Mouse (Mus musculus) heart, embryonic 15.5 days (tissue): Measurements from ENCODE around the gene Pwwp2b. TPM values are rescaled to one million over a fixed set of nuclear protein-coding genes. Genes with fewer than 3 reads are reported as not detected.

Experiments
- ATAC-seq: fragments of 200-750 bp; cut with Nextera tagmentation; replicated peaks from 2 replicates; pipeline ENCODE4 v1.8.0; 2017; ENCODE audit warnings: low read depth, moderate TSS enrichment; ENCODE audit not compliant: insufficient number of reproducible peaks, insufficient read depth, low FRiP score
- H3K27ac ChIP-seq: fragments of 300-500 bp; sonication (generic); 2 replicates; pipeline ENCODE4 v1.5.1; 2015; ENCODE audit warnings: mild to moderate bottlenecking, inconsistent platforms
- H3K27me3 ChIP-seq: fragments of 300-500 bp; sonication (generic); 2 replicates; pipeline ENCODE4 v1.6.1; 2015; ENCODE audit warnings: inconsistent platforms
- H3K36me3 ChIP-seq: fragments of 300-500 bp; sonication (generic); 2 replicates; pipeline ENCODE4 v1.6.1; 2015; ENCODE audit warnings: mild to moderate bottlenecking, inconsistent platforms
- H3K4me1 ChIP-seq: fragments of 300-500 bp; sonication (generic); replicated peaks from 2 replicates; pipeline ENCODE4 v1.6.1; 2015; ENCODE audit warnings: inconsistent platforms
- H3K4me2 ChIP-seq: fragments of 300-500 bp; sonication (generic); 2 replicates; pipeline ENCODE4 v1.6.1; 2015; ENCODE audit warnings: inconsistent platforms, mild to moderate bottlenecking, moderate library complexity
- H3K4me3 ChIP-seq: fragments of 300-500 bp; sonication (generic); 2 replicates; pipeline ENCODE4 v1.5.1; 2015; ENCODE audit warnings: mild to moderate bottlenecking, inconsistent platforms
- H3K9ac ChIP-seq: fragments of 300-500 bp; sonication (generic); 2 replicates; pipeline ENCODE4 v1.6.1; 2015; ENCODE audit warnings: mild to moderate bottlenecking, inconsistent platforms
- H3K9me3 ChIP-seq: fragments of 300-500 bp; sonication (generic); replicated peaks from 2 replicates; pipeline ENCODE4 v1.6.1; 2016; ENCODE audit warnings: inconsistent platforms
- WGBS: fragments of 180-500 bp; shearing (Covaris S2); methylation state at CpG from one replicate; pipeline ENCODE4 v1.1.7; 2015; ENCODE audit warnings: mixed read lengths; 5-methylcytosine and 5-hydroxymethylcytosine counted together
- polyA plus RNA-seq: library from polyadenylated mRNA; unstranded; fragments of >200 nt; fragmentation: Nextera tagmentation; extraction: Ambion mirVana; gene quantifications from 2 replicates; pipeline ENCODE4 v1.2.1, GENCODE M21; 2015

Gene Pwwp2b
- polyA plus RNA-seq, 1 experiment from 2014 or later: 7.0 TPM

GRCm38 (mm10) chr7:139302314-139302713 is 54.0 kb downstream of the Pwwp2b start:
- Histone ChIP-seq H3K36me3 (no peaks in the 10 kb centered on the region), H3K4me3 (no peak overlapping the region), H3K4me2 (no peak overlapping the region), H3K9ac (no peak overlapping the region), H3K27me3 (no peaks in the 10 kb centered on the region), H3K9me3 (no peaks in the 10 kb centered on the region), H3K4me1 (peaks cover 39% of the 10 kb centered on the region), H3K27ac (peak overlapping the region; percentile 15; the same call in 1 of the 2 replicates)
- no peak for ATAC-seq
- whole genome bisulfite sequencing: 60% methylated on average over 5 of the region's 5 CpGs

- 0 out of 2 replicates have a peak overlapping the region, but pooled peaks have one; percentile 5 for H3K4me2 ChIP-seq
- no peaks in the 10 kb centered on the region for H3K27me3 ChIP-seq
- H3K4me3 ChIP-seq: no peak overlapping the region
- H3K9ac ChIP-seq: no peak overlapping the region
- no peaks in the 10 kb centered on the region for H3K9me3 ChIP-seq
- peak; percentile 68 for ATAC-seq
- peak overlapping the region; percentile 82 for H3K27ac ChIP-seq
- WGBS: 23% methylated on average over 6 of the region's 6 CpGs
- peaks cover 43% of the 10 kb centered on the region for H3K4me1 ChIP-seq
- no peaks in the 10 kb centered on the region for H3K36me3 ChIP-seq
These were observed 55.2 kb downstream of the Pwwp2b start for GRCm38 (mm10) chr7:139303280-139304011.

GRCm38 (mm10) chr7:139304322-139304721 is 56.0 kb downstream of the Pwwp2b start:
- no peak overlapping the region for H3K9ac ChIP-seq
- peaks cover 48% of the 10 kb centered on the region for H3K4me1 ChIP-seq
- H3K4me2 ChIP-seq: no peak overlapping the region
- WGBS: 33% methylated on average over 5 of the region's 5 CpGs
- no peaks in the 10 kb centered on the region for H3K27me3 ChIP-seq
- H3K36me3 ChIP-seq: no peaks in the 10 kb centered on the region
- ATAC-seq: no peak
- H3K27ac ChIP-seq: peak overlapping the region; percentile 82
- no peaks in the 10 kb centered on the region for H3K9me3 ChIP-seq
- H3K4me3 ChIP-seq: no peak overlapping the region

- no peak for ATAC-seq
- Histone ChIP-seq H3K36me3 (no peaks in the 10 kb centered on the region), H3K4me3 (no peak overlapping the region), H3K27ac (no peak overlapping the region), H3K4me2 (no peak overlapping the region), H3K9me3 (no peaks in the 10 kb centered on the region), H3K27me3 (no peaks in the 10 kb centered on the region), H3K4me1 (peaks cover 65% of the 10 kb centered on the region), H3K9ac (no peak overlapping the region)
- WGBS: 61% methylated on average over 2 of the region's 2 CpGs
These were observed 58.8 kb downstream of the Pwwp2b start for GRCm38 (mm10) chr7:139307056-139307455.

DNA sequence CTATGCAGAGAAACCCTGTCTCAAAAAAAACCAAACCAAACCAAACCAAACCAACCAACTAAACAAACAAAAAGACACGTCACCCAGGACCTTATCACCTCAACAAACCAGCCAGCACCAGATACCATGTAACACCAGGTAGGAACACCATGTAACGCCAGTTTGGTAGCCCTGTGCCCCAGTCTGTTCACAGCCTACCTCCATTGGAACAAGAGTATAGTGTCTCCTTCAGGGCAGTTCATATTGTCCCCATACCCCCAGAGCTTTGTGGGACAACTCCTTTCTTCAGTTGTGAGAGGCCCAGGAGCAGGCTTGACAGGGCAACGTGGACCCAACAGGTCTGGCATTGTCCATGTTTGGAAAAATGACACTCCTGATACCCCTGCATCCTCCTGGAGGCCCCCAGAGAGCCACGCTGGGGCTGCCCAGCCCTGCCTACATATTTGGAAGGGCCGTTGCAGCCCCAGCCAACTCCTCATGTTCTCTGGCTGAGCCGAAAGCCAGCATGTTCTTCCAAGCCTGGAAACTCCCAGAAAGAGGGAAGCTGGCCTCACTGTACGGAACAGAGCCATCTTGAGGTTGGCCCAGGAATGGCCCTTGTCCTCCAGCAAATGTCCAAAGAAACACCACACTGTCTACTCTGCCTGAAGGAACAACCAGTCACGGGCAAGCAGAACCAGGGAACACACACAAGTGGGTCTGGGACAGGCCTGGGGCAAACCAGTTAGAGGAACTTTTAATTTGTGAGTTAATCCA is 60.0 kb downstream of the Pwwp2b start:
- Histone ChIP-seq H3K4me1 (peaks cover 56% of the 10 kb centered on the region), H3K4me3 (no peak overlapping the region), H3K9me3 (no peaks in the 10 kb centered on the region), H3K36me3 (no peaks in the 10 kb centered on the region), H3K4me2 (no peak overlapping the region), H3K9ac (0 out of 2 replicates have a peak overlapping the region, but pooled peaks have one; percentile 11), H3K27ac (peak overlapping the region; percentile 53), H3K27me3 (no peaks in the 10 kb centered on the region)
- ATAC-seq: no peak
- WGBS: 65% methylated on average over 8 of the region's 8 CpGs

DNA sequence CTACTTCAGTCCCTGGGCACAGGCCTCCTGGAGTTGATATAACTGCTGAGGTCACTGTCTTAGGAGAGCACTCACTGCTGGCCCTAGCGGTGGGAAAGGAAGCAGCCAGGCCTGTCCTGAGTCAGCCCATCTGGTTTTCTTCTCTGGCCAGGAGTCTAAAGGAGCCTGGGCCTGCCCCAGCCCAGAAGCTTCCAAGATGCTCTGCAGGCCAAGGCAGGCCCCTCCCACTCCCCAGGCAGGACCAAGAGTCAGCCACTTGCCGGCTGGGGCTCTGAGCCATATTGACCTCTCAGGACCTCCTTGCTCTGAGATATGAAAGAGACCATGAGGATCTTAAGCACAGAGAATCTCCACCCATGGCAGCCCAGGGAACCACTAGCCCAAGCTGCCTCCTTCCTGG is 60.8 kb downstream of the Pwwp2b start:
- no peak overlapping the region for H3K4me3 ChIP-seq
- ATAC-seq: peak; percentile 40; the same call in 1 of the 2 replicates
- H3K36me3 ChIP-seq: no peaks in the 10 kb centered on the region
- H3K4me1 ChIP-seq: peaks cover 49% of the 10 kb centered on the region
- no peaks in the 10 kb centered on the region for H3K27me3 ChIP-seq
- H3K9me3 ChIP-seq: no peaks in the 10 kb centered on the region
- H3K4me2 ChIP-seq: no peak overlapping the region
- 11% methylated on average over 2 of the region's 2 CpGs for WGBS
- H3K27ac ChIP-seq: peak overlapping the region; percentile 53
- H3K9ac ChIP-seq: 0 out of 2 replicates have a peak overlapping the region, but pooled peaks have one; percentile 11

DNA sequence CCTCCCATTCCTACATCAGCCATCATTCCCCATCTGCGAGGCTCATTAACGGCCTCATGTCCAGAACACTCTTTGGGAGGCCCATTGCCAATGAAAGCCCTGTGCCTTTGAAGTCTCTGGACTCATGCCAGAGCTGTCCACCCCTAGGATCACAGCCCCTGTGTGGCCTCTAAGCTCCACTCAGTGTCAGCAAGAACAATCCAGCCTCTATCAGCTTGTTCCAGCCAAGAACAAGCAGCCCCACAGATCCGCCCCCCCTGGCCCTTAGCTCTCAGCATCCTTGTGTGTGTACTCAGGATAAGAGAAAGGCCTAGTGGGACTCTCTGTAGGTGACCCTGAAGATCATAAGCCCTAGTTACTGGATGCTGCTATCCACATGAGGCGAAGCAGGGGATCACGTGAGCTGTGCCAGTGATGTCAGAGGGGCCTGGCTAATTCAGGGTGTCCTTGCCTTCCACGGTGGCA is 62.2 kb downstream of the Pwwp2b start:
- peak; percentile 83 for ATAC-seq
- Histone ChIP-seq H3K27me3 (no peaks in the 10 kb centered on the region), H3K36me3 (no peaks in the 10 kb centered on the region), H3K4me1 (peaks cover 43% of the 10 kb centered on the region), H3K4me2 (no peak overlapping the region), H3K27ac (peak overlapping the region; percentile 94), H3K9ac (peak overlapping the region; percentile 25; the same call in 1 of the 2 replicates), H3K4me3 (no peak overlapping the region), H3K9me3 (no peaks in the 10 kb centered on the region)
- WGBS: 25% methylated on average over 6 of the region's 6 CpGs

GRCm38 (mm10) chr7:139312686-139313085 is 64.4 kb downstream of the Pwwp2b start:
- no peak for ATAC-seq

DNA sequence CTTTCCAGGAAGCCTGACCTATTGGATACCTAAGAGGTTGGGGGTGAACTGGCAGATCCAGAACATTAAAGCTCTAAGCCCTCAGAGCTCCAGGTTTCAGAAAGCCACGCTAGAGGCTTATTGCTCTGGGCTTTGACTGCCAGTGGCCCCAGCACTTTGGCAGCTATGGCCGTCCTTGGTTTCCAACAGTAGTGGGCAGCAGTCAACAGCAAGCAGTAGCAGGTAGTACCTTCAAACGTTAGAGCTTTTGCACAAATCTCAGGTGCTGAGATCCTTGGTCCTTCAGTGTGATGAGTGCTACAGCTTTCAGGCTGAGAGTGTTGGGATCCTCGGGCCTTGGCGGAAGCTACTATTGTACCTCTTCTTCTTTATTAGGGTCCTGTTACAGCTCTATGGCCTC is 65.1 kb downstream of the Pwwp2b start:
- Histone ChIP-seq H3K9me3 (no peaks in the 10 kb centered on the region), H3K36me3 (no peaks in the 10 kb centered on the region), H3K4me1 (peaks cover 41% of the 10 kb centered on the region), H3K27ac (no peak overlapping the region), H3K4me3 (no peak overlapping the region), H3K9ac (no peak overlapping the region), H3K27me3 (no peaks in the 10 kb centered on the region), H3K4me2 (no peak overlapping the region)
- no peak for ATAC-seq
- 67% methylated on average over 5 of the region's 5 CpGs for WGBS

More at GRCm38 (mm10) chr7:139312686-139313085, 64.4 kb downstream of the Pwwp2b start:
- Histone ChIP-seq H3K27ac (no peak overlapping the region), H3K9ac (no peak overlapping the region), H3K4me3 (no peak overlapping the region), H3K27me3 (no peaks in the 10 kb centered on the region), H3K9me3 (no peaks in the 10 kb centered on the region), H3K4me2 (no peak overlapping the region), H3K4me1 (peaks cover 41% of the 10 kb centered on the region), H3K36me3 (no peaks in the 10 kb centered on the region)
- 74% methylated on average over 5 of the region's 5 CpGs for WGBS

DNA sequence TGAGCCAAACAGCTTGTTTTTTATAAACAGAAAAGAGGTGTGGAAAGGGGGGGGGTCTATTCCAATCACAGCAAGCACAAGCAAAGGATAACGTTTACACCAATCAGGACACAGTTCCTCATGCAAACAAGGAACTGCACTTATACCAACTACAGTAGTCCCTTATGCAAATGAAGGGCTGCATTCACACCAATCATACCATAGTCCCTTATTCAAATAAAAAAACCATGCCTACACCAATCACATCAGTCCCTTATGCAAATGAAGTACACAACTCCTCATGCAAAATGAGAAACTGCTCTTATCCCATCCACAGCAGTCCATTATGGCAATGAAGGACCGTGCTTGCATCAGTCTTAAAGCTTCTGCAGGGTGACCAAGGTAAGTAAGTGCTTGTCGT is 66.4 kb downstream of the Pwwp2b start:
- no peak for ATAC-seq
- Histone ChIP-seq H3K9ac (no peak overlapping the region), H3K9me3 (no peaks in the 10 kb centered on the region), H3K27ac (no peak overlapping the region), H3K4me3 (no peak overlapping the region), H3K4me2 (no peak overlapping the region), H3K36me3 (no peaks in the 10 kb centered on the region), H3K27me3 (no peaks in the 10 kb centered on the region), H3K4me1 (peaks cover 41% of the 10 kb centered on the region)
- 78% methylated on average over 3 of the region's 3 CpGs for WGBS

DNA sequence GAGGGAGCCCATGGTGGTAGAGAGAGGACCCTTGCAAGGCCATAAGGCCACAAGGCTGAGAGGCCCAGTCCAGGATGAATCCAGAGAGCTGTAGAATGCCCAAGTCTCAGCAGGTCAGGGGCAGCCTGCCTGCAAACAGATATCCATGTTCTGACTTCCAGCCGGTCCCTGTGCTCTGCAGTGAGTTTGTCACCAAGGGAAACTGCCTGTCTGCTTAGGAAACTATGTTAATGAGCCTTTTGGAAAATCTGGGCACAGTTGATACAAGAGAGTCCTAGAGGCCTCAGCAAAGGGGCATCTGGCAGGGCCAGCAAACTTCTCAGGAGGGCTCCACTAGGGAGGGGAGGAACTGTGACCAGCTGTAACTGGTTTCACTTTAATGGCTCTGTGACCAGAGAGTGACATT is 70.7 kb downstream of the Pwwp2b start:
- H3K9ac ChIP-seq: no peak overlapping the region
- no peak overlapping the region for H3K4me3 ChIP-seq
- peaks cover 30% of the 10 kb centered on the region for H3K4me1 ChIP-seq
- peak overlapping the region; percentile 91 for H3K27ac ChIP-seq
- H3K9me3 ChIP-seq: no peaks in the 10 kb centered on the region
- 0 out of 2 replicates have a peak overlapping the region, but pooled peaks have one; percentile 11 for H3K4me2 ChIP-seq
- no peaks in the 10 kb centered on the region for H3K36me3 ChIP-seq
- peak; percentile 85 for ATAC-seq
- no peaks in the 10 kb centered on the region for H3K27me3 ChIP-seq
- WGBS: 24% methylated on average over 1 of the region's 1 CpGs
